Mouse (Mus musculus) small intestine, adult 10 weeks (tissue): Measurements from ENCODE around the gene Traip. TPM values are rescaled to one million over a fixed set of nuclear protein-coding genes. Genes with fewer than 3 reads are reported as not detected.

Experiments used
- polyA plus RNA-seq: library from polyadenylated mRNA; stranded (reverse); fragments of 350-450 nt; fragmentation: Illumina TruSeq; extraction: RNeasy Lipid Tissue Mini Kit (QIAGEN cat#74804); gene quantifications from one replicate; pipeline ENCODE4 v1.2.3, GENCODE M21; 2014; ENCODE audit warnings: low replicate concordance

The Traip gene
- polyA plus RNA-seq = 0.56 TPM

GRCm38 (mm10) chr9:107949922-107950235, at the start of gene Traip:
Traip (plus strand) TSS chr9:107950136.

GRCm38 (mm10) chr9:107906252-107906966, 43.5 kb upstream of the Traip start, which contains the start of gene Mst1r:
Mst1r (plus strand) TSS chr9:107906873.

GRCm38 (mm10) chr9:107928169-107928568, 21.8 kb upstream of the Traip start, which contains the start of gene Actl11:
Actl11 (plus strand) TSS chr9:107928469.

GRCm38 (mm10) chr9:107935374-107935773, 14.6 kb upstream of the Traip start, which contains the start of gene Camkv:
Camkv (plus strand) TSS chr9:107935674.

GRCm38 (mm10) chr9:107975399-107976386, 25.8 kb downstream of the Traip start, which contains the start of gene Uba7:
Uba7 (plus strand) TSS chr9:107975505.

GRCm38 (mm10) chr9:107982681-107983346, 32.9 kb downstream of the Traip start, which contains the start of gene Gm20661:
Gm20661 (plus strand) TSS chr9:107983058.

GRCm38 (mm10) chr9:107985131-107986119, 35.5 kb downstream of the Traip start, which contains the start of gene Inka1:
Inka1 (minus strand) TSS chr9:107985879.

GRCm38 (mm10) chr9:107992197-107992596, 42.3 kb downstream of the Traip start, which contains the start of gene Cdhr4:
Cdhr4 (plus strand) TSS chr9:107992497.

GRCm38 (mm10) chr9:107996049-107996448, 46.1 kb downstream of the Traip start, which contains the start of gene Gm20662:
Gm20662 (plus strand) TSS chr9:107996349.

GRCm38 (mm10) chr9:108001922-108002770, 52.2 kb downstream of the Traip start, which contains the start of gene Ip6k1:
Ip6k1 (plus strand) TSS chr9:108002501.

Other genes starting within 250 kb of the Traip start
- 0.37 TPM for gene Sema3f, start 239.7 kb upstream of the Traip start, polyA plus RNA-seq
- 132 TPM for gene Rbm5, start 179.1 kb upstream of the Traip start, polyA plus RNA-seq
- 162 TPM for gene Rbm6, start 76.9 kb upstream of the Traip start, polyA plus RNA-seq
- 0.15 TPM for gene Mon1a, start 62.0 kb upstream of the Traip start, polyA plus RNA-seq
- gene Mst1r, start 43.3 kb upstream of the Traip start, polyA plus RNA-seq = 0.97 TPM
- not detected for gene Actl11, start 21.7 kb upstream of the Traip start, polyA plus RNA-seq
- gene Camkv, start 14.5 kb upstream of the Traip start, polyA plus RNA-seq = not detected
- 2.8 TPM for gene Uba7, start 25.4 kb downstream of the Traip start, polyA plus RNA-seq
- 0.37 TPM for gene Gm20661, start 32.9 kb downstream of the Traip start, polyA plus RNA-seq
- not detected for gene Inka1, start 35.7 kb downstream of the Traip start, polyA plus RNA-seq
- gene Cdhr4, start 42.4 kb downstream of the Traip start, polyA plus RNA-seq = not detected
- not detected for gene Gm20662, start 46.2 kb downstream of the Traip start, polyA plus RNA-seq
- gene Ip6k1, start 52.4 kb downstream of the Traip start, polyA plus RNA-seq = 16.9 TPM
- gene Gmppb, start 99.1 kb downstream of the Traip start, polyA plus RNA-seq = 0.67 TPM
- 0.26 TPM for gene Amigo3, start 103.0 kb downstream of the Traip start, polyA plus RNA-seq
- not detected for gene Mst1, start 130.3 kb downstream of the Traip start, polyA plus RNA-seq
- 1.1 TPM for gene Rnf123, start 133.2 kb downstream of the Traip start, polyA plus RNA-seq
- gene Apeh, start 144.5 kb downstream of the Traip start, polyA plus RNA-seq = 22.8 TPM
- gene Bsn, start 240.2 kb downstream of the Traip start, polyA plus RNA-seq = 0.19 TPM